Mouse (Mus musculus) limb, embryonic 13.5 days (tissue): ENCODE measurements around the gene Rin2. TPM values are rescaled to one million over a fixed set of nuclear protein-coding genes. Genes with fewer than 3 reads are reported as not detected.
"Not testable (repeated sequence)": the region's sequence is repeated elsewhere in the genome, so short reads cannot be mapped to it uniquely, and the experiment has no call there.

Experiments used
- ATAC-seq: fragments of 200-750 bp; cut with Nextera tagmentation; 2 replicates; pipeline ENCODE4 v1.8.0; 2017; ENCODE audit warnings: low read depth, moderate number of reproducible peaks, moderate TSS enrichment; ENCODE audit not compliant: low FRiP score
- H3K27ac ChIP-seq: fragments of 300-500 bp; sonication (generic); 2 replicates; pipeline ENCODE4 v1.5.1; 2015; ENCODE audit warnings: inconsistent platforms, mild to moderate bottlenecking, moderate library complexity
- H3K27me3 ChIP-seq: fragments of 300-500 bp; sonication (generic); 2 replicates; pipeline ENCODE4 v1.6.1; 2015; ENCODE audit warnings: mild to moderate bottlenecking, inconsistent platforms
- H3K36me3 ChIP-seq: fragments of 300-500 bp; sonication (generic); 2 replicates; pipeline ENCODE4 v1.6.1; 2015; ENCODE audit warnings: inconsistent platforms, mild to moderate bottlenecking, moderate library complexity
- H3K4me1 ChIP-seq: fragments of 300-500 bp; sonication (generic); 2 replicates; pipeline ENCODE4 v1.6.1; 2015; ENCODE audit warnings: inconsistent platforms
- H3K4me2 ChIP-seq: fragments of 300-500 bp; sonication (generic); replicated peaks from 2 replicates; pipeline ENCODE4 v1.6.1; 2015; ENCODE audit warnings: inconsistent platforms, mild to moderate bottlenecking, moderate library complexity
- H3K4me3 ChIP-seq: fragments of 300-500 bp; sonication (generic); 2 replicates; pipeline ENCODE4 v1.5.1; 2015; ENCODE audit warnings: moderate library complexity, mild to moderate bottlenecking, inconsistent platforms
- H3K9ac ChIP-seq: fragments of 300-500 bp; sonication (generic); 2 replicates; pipeline ENCODE4 v1.6.1; 2015; ENCODE audit warnings: mild to moderate bottlenecking, inconsistent platforms
- H3K9me3 ChIP-seq: fragments of 300-500 bp; sonication (generic); 2 replicates; pipeline ENCODE4 v1.6.1; 2016; ENCODE audit warnings: inconsistent platforms
- WGBS: fragments of 180-500 bp; shearing (Covaris S2); methylation state at CpG from one replicate; pipeline ENCODE4 v1.1.7; 2015; 5-methylcytosine and 5-hydroxymethylcytosine counted together
- polyA plus RNA-seq: library from polyadenylated mRNA; unstranded; fragments of >200 nt; fragmentation: Nextera tagmentation; extraction: Ambion mirVana; gene quantifications from 2 replicates; pipeline ENCODE4 v1.2.1, GENCODE M21; 2015

Gene Rin2
- polyA plus RNA-seq, 1 experiment from 2014 or later = 53.5 TPM

GRCm38 (mm10) chr2:145718624-145719183, 43.7 kb downstream of the Rin2 start:
- no peak overlapping the region for H3K27ac ChIP-seq
- H3K4me1 ChIP-seq = no peaks in the 10 kb centered on the region
- peak; percentile 19; the same call in 1 of the 2 replicates for ATAC-seq
- no peaks in the 10 kb centered on the region for H3K36me3 ChIP-seq
- no peak overlapping the region for H3K4me3 ChIP-seq
- H3K9me3 ChIP-seq = no peaks in the 10 kb centered on the region
- no peak overlapping the region for H3K4me2 ChIP-seq
- H3K27me3 ChIP-seq = no peaks in the 10 kb centered on the region
- no peak overlapping the region for H3K9ac ChIP-seq
- 74% methylated on average over 5 of the region's 5 CpGs for WGBS

DNA sequence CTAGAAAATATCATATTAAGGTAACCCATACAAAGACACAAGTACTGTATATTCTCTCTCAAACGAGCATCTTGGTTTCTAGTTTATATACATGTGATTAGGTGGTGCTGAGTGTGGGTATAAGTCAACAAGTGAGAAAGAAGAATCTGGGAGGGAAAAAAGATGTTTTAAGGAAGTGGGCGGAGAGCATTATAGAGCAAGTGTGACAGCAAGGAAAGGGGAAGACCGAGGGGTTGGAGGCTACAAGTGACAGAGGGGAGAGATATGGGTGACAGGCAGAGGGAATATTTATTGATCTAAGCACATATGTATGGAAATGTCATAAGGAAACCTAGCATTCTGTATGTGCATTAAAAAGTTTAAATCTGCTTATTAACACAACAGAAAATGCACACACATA, 45.1 kb downstream of the Rin2 start:
- H3K4me3 ChIP-seq = no peak overlapping the region
- H3K27me3 ChIP-seq = no peaks in the 10 kb centered on the region
- H3K9me3 ChIP-seq = no peaks in the 10 kb centered on the region
- no peak for ATAC-seq
- no peak overlapping the region for H3K9ac ChIP-seq
- no peak overlapping the region for H3K4me2 ChIP-seq
- no peaks in the 10 kb centered on the region for H3K4me1 ChIP-seq
- H3K27ac ChIP-seq = no peak overlapping the region
- 72% methylated on average over 3 of the region's 3 CpGs for WGBS
- no peaks in the 10 kb centered on the region for H3K36me3 ChIP-seq

GRCm38 (mm10) chr2:145720743-145721142, 45.7 kb downstream of the Rin2 start:
- Histone ChIP-seq H3K27ac (no peak overlapping the region), H3K9me3 (no peaks in the 10 kb centered on the region), H3K4me2 (no peak overlapping the region), H3K4me3 (no peak overlapping the region), H3K4me1 (no peaks in the 10 kb centered on the region), H3K27me3 (no peaks in the 10 kb centered on the region), H3K9ac (no peak overlapping the region), H3K36me3 (no peaks in the 10 kb centered on the region)
- no peak for ATAC-seq
- WGBS = 80% methylated on average over 2 of the region's 2 CpGs

DNA sequence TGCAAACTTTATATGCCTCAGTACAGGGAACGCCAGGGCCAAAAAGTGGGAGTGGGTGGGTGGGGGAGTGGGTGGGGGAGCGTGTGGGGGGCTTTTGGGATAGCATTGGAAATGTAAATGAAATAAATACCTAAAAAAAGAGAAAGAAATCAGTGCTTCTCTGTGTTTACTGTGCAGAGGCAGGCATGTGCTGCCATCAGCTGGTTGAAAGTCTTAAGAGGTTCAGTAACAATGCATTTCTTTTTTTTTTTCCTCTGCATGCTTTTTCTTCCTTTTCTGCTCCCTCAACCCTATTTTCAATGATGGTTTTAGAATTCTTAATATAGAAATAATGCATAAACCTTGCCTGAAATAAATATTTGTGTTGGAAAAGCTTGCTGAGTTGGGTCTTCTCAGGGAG, 47.3 kb downstream of the Rin2 start:
- H3K27me3 ChIP-seq, H3K27ac ChIP-seq, H3K4me1 ChIP-seq, ATAC-seq, H3K4me3 ChIP-seq, H3K9me3 ChIP-seq, H3K4me2 ChIP-seq, H3K9ac ChIP-seq, H3K36me3 ChIP-seq: not testable (repeated sequence)
- 75% methylated on average over 2 of the region's 2 CpGs for WGBS

GRCm38 (mm10) chr2:145724288-145724687, 49.3 kb downstream of the Rin2 start:
- H3K36me3 ChIP-seq = no peaks in the 10 kb centered on the region
- H3K9me3 ChIP-seq = no peaks in the 10 kb centered on the region
- H3K9ac ChIP-seq = no peak overlapping the region
- no peak overlapping the region for H3K4me2 ChIP-seq
- no peak for ATAC-seq
- H3K27ac ChIP-seq = no peak overlapping the region
- H3K4me1 ChIP-seq = no peaks in the 10 kb centered on the region
- no peak overlapping the region for H3K4me3 ChIP-seq
- 84% methylated on average over 1 of the region's 1 CpGs for WGBS
- H3K27me3 ChIP-seq = no peaks in the 10 kb centered on the region

GRCm38 (mm10) chr2:145729414-145729813, 54.4 kb downstream of the Rin2 start:
- Histone ChIP-seq H3K4me2 (no peak overlapping the region), H3K9ac (no peak overlapping the region), H3K9me3 (no peaks in the 10 kb centered on the region), H3K4me3 (no peak overlapping the region), H3K27ac (no peak overlapping the region), H3K4me1 (no peaks in the 10 kb centered on the region), H3K27me3 (no peaks in the 10 kb centered on the region), H3K36me3 (no peaks in the 10 kb centered on the region)
- 83% methylated on average over 7 of the region's 7 CpGs for WGBS
- ATAC-seq = no peak

- H3K9ac ChIP-seq = no peak overlapping the region
- ATAC-seq = no peak
- no peak overlapping the region for H3K4me3 ChIP-seq
- no peaks in the 10 kb centered on the region for H3K36me3 ChIP-seq
- H3K27me3 ChIP-seq = no peaks in the 10 kb centered on the region
- 0 out of 2 replicates have a peak, but pooled peaks cover under 1% of the 10 kb centered on the region for H3K4me1 ChIP-seq
- no peak overlapping the region for H3K27ac ChIP-seq
- WGBS = 82% methylated on average over 9 of the region's 9 CpGs
- no peak overlapping the region for H3K4me2 ChIP-seq
- no peaks in the 10 kb centered on the region for H3K9me3 ChIP-seq
Measured at GRCm38 (mm10) chr2:145730189-145730880, 55.3 kb downstream of the Rin2 start.

DNA sequence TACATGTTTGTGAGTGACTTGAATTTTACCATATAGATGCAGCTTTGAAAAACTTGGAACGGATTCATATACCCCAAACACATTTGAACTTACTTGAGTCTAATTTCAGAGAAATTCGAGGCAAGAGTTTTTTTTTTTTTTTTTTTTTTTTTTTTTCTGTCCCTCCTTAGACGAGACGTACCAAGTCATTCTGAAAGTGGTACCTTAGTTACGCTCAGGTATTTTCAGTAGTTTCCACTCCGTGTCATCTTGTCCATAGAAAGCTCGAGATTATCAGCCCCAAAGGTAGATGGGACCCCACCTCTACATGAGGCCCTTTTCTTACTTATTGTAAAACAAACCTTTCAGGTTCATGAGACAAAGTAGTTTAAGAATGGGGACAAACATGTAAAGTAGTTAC, 55.9 kb downstream of the Rin2 start:
- Histone ChIP-seq H3K4me2 (no peak overlapping the region), H3K9ac (no peak overlapping the region), H3K4me1 (0 out of 2 replicates have a peak, but pooled peaks cover 6% of the 10 kb centered on the region), H3K36me3 (no peaks in the 10 kb centered on the region), H3K9me3 (no peaks in the 10 kb centered on the region), H3K27ac (no peak overlapping the region), H3K4me3 (no peak overlapping the region), H3K27me3 (no peaks in the 10 kb centered on the region)
- WGBS = 86% methylated on average over 7 of the region's 7 CpGs
- no peak for ATAC-seq

GRCm38 (mm10) chr2:145735079-145735478, 60.1 kb downstream of the Rin2 start:
- Histone ChIP-seq H3K27ac (no peak overlapping the region), H3K4me1 (0 out of 2 replicates have a peak, but pooled peaks cover 14% of the 10 kb centered on the region), H3K36me3 (no peaks in the 10 kb centered on the region), H3K4me2 (no peak overlapping the region), H3K4me3 (no peak overlapping the region), H3K9me3 (no peaks in the 10 kb centered on the region), H3K27me3 (no peaks in the 10 kb centered on the region), H3K9ac (no peak overlapping the region)
- WGBS = 76% methylated on average over 5 of the region's 5 CpGs
- no peak for ATAC-seq

DNA sequence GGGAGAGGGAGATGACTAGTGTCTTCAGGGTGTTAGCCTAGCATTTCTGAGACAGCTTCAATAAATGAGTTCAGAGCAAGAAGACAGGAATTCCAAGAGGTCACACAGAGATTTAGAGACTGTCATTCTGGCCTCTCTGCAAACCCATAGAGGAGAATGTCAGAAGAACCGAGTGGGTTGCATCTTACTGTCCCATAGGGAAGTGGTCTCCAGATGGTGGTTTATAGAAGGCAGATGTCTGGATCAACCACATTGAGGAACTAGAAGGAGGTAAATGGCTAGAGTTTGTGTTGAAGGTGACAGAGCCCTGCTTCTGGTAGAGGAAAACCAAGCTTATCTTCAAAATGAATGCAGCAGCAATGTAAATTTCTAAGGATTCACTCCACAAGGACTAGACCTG, 61.5 kb downstream of the Rin2 start:
- no peak overlapping the region for H3K4me3 ChIP-seq
- H3K9me3 ChIP-seq = no peaks in the 10 kb centered on the region
- WGBS = 47% methylated on average over 1 of the region's 1 CpGs
- H3K4me1 ChIP-seq = 0 out of 2 replicates have a peak, but pooled peaks cover 14% of the 10 kb centered on the region
- H3K9ac ChIP-seq = no peak overlapping the region
- no peak overlapping the region for H3K4me2 ChIP-seq
- H3K27ac ChIP-seq = no peak overlapping the region
- H3K36me3 ChIP-seq = no peaks in the 10 kb centered on the region
- no peaks in the 10 kb centered on the region for H3K27me3 ChIP-seq
- ATAC-seq = no peak

GRCm38 (mm10) chr2:145737196-145737595, 62.2 kb downstream of the Rin2 start:
- ATAC-seq = peak; percentile 75; the same call in 1 of the 2 replicates
- H3K36me3 ChIP-seq = no peaks in the 10 kb centered on the region
- H3K4me1 ChIP-seq = 0 out of 2 replicates have a peak, but pooled peaks cover 14% of the 10 kb centered on the region
- no peaks in the 10 kb centered on the region for H3K27me3 ChIP-seq
- WGBS = 35% methylated on average over 5 of the region's 5 CpGs
- H3K4me2 ChIP-seq = no peak overlapping the region
- no peak overlapping the region for H3K4me3 ChIP-seq
- H3K27ac ChIP-seq = no peak overlapping the region
- H3K9ac ChIP-seq = no peak overlapping the region
- H3K9me3 ChIP-seq = no peaks in the 10 kb centered on the region

DNA sequence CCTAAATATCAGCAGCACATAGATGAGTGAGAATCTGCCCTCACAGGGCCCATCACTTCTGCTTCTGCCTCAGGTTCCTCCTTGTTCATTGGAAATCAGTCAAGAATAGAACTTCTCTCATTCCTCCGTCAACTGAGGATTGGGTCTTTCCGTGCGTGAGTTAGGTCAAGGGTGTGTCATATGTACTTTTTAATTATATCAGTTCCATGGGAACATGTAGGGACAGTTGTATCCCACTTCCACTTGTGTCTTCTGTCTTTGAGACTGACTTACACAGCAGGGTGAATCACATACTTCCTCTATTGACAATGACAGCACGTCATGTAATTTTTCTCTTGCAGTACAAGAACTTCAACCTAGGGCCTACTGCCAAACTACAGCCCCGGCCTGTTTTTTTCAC, 65.7 kb downstream of the Rin2 start:
- no peak overlapping the region for H3K9ac ChIP-seq
- H3K27ac ChIP-seq = no peak overlapping the region
- no peaks in the 10 kb centered on the region for H3K9me3 ChIP-seq
- WGBS = 93% methylated on average over 5 of the region's 5 CpGs
- no peaks in the 10 kb centered on the region for H3K36me3 ChIP-seq
- H3K27me3 ChIP-seq = no peaks in the 10 kb centered on the region
- no peak overlapping the region for H3K4me3 ChIP-seq
- no peak overlapping the region for H3K4me2 ChIP-seq
- no peak for ATAC-seq
- H3K4me1 ChIP-seq = peaks cover 15% of the 10 kb centered on the region; the same call in 1 of the 2 replicates
